Comparison of ENCODE assay signal across 12 mouse cellular contexts in the genomic region with DNA sequence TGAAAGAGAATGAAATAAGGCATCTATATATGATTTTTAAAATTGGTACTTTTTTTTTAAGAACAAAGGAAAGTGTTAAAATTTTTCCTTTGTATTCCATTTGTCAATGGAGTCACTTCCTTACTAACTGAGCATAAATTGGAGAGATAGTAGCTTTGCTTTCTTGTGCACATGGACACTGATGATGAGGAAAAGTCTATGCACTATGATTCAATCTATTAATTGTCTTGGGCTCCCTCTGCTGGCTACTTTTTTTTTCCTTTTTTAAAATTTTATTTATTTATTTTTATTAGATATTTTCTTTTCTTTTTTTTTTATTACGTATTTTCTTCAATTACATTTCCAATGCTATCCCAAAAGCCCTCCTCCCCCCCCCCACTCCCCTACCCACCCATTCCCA.
DNase-seq lines count a peak whose midpoint lies in the region; ATAC-seq lines count a peak whose summit lies in the region.
"Had no signal": no experiment of that assay in that cellular context is flagged by ENCODE, and none has a peak within 500 bp of the region (broad histone marks: within the 10 kb centered on the region; RNA-seq: fewer than 3 reads in every experiment).

No protein-coding gene starts in this region.

- H3K9ac ChIP-seq in forebrain, embryonic 12.5 days = no peak overlapping the region
- H3K9ac ChIP-seq: liver, embryonic 14.5 days had no signal

- intact Hi-C loops in heart, postnatal 10 days (cut with DNase I) = loop anchor here (5.0 to 10.0 kb wide), 2 partner anchors 257 to 1090 kb away; no protein-coding TSS in a partner anchor

- H3K27me3 ChIP-seq in forebrain, embryonic 12.5 days = no peaks in the 10 kb centered on the region

- H3K9me3 ChIP-seq in forebrain, embryonic 12.5 days = no peaks in the 10 kb centered on the region

- H3K4me2 ChIP-seq in forebrain, embryonic 12.5 days = no peak overlapping the region

- peak; percentile 26 to 37 for DNase-seq in cerebellum, postnatal 14 days
- DNase-seq in cerebellum, adult 11-12 months = no peak
- peak; percentile 30 for DNase-seq in layer of hippocampus, adult 9-10 months (ENCODE audit: low spot score)
- no peak for DNase-seq in layer of hippocampus, postnatal 14 days (ENCODE audit: low spot score in 2 of 2)
- peak; percentile 62 for DNase-seq in 3T3-L1 (ENCODE audit: low read depth, low spot score)
- no peak for DNase-seq in yolk sac, embryonic 10.5 days (ENCODE audit: low spot score)
- no peak for DNase-seq in heart, postnatal 10 days
- DNase-seq: gastrocnemius, postnatal 36 days; kidney, adult 9 months; thymus, adult 2 months had no signal

- H3K36me3 ChIP-seq in forebrain, embryonic 12.5 days (replicated peaks) = no peaks in the 10 kb centered on the region

- H3K4me1 ChIP-seq in forebrain, embryonic 12.5 days = no peaks in the 10 kb centered on the region

- 55% methylated on average over 1 of the region's 1 CpGs for WGBS in forebrain, embryonic 12.5 days

- 0 out of 2 replicates have a peak, but pooled peaks have one; percentile 58 for ATAC-seq in forebrain, embryonic 12.5 days (ENCODE audit: low FRiP score)

- H3K4me3 ChIP-seq in forebrain, embryonic 12.5 days (replicated peaks) = no peak overlapping the region

- no peak overlapping the region for H3K27ac ChIP-seq in forebrain, embryonic 12.5 days
- H3K27ac ChIP-seq: liver, embryonic 14.5 days had no signal

Comparison
In these comparisons a context has a peak if more than half of its experiments do, and no peak if none do; other contexts are left out.
1. DNase-seq: peak in cerebellum, postnatal 14 days (2 of 2), layer of hippocampus, adult 9-10 months (single experiment) and 3T3-L1 (single experiment); none in cerebellum, adult 11-12 months (single experiment), layer of hippocampus, postnatal 14 days (0 of 2), yolk sac, embryonic 10.5 days (single experiment) and heart, postnatal 10 days (0 of 2).